Mouse (Mus musculus) embryonic stem cell, embryonic (primary cell): ENCODE results near the gene Ccrl2.

Experiments
- CTCF ChIA-PET, 4 experiments: fragments of 300-600 bp in 2 of 4; fragments of 350-600 bp in 2 of 4; sonication (Branson Sonifier 250); formaldehyde crosslinking; loops; one replicate each; lab custom pipeline; 2022; ENCODE audit warnings: inconsistent platforms in 2 of 4; lab: Charles Lee
- POLR2A ChIA-PET, 4 experiments: fragments of 300-600 bp in 2 of 4; fragments of 350-600 bp in 2 of 4; sonication (Branson Sonifier 250); formaldehyde crosslinking; loops; one replicate each; lab custom pipeline; 2022; ENCODE audit warnings: antibody characterized with exemption in 4 of 4, inconsistent platforms in 1 of 4; lab: Charles Lee

The Ccrl2 gene

DNA sequence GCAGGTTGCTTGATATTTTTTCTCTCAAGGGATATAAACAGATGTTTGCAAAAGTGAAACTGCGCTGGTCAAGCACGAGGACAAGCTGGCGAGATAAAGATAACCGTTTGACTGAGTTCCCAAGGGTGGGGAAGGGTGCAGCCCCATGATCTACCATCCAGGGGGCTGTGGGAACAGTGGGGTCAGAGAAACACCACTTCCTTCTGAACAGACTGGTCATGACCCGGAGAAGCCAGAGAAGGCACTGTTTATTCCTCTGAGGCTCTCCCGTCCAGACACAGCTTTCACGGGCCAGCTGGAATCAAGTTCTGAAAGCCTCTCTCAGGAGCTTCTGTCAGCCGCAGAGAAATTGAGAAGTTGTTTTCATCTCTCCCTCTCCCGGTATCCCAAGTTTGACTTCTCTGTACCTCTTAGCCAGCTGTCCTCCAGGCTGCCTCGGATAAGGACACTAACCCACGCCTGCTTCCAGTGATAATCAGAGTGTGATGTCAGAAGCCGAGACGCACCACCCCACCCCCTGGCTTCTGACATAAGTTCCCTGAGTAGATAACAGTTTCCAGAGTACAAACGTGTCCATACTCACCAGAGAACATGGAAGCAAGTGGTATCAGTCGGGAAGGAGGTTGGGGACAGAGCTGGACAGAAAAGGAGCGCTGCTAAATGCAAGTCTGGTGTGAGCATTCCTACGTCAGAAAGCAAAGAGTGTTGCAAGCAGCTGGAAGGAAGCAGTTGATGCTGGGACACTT lies at the start of gene Ccrl2:
TSS of gene Ccrl2 (minus strand) at position 722 of the 746 bp plus-strand sequence.
- CTCF ChIA-PET: interaction anchor here in 3 of 4 experiments (0.6 to 1.4 kb wide), 5 partner anchors 36 to 176 kb away, joined by 3 to 5 read pairs (median 3); no protein-coding TSS in a partner anchor
- POLR2A ChIA-PET: interaction anchor here in 3 of 4 experiments (0.5 to 1.1 kb wide), 3 partner anchors 13 to 272 kb away, joined by 3 read pairs; no protein-coding TSS in a partner anchor

DNA sequence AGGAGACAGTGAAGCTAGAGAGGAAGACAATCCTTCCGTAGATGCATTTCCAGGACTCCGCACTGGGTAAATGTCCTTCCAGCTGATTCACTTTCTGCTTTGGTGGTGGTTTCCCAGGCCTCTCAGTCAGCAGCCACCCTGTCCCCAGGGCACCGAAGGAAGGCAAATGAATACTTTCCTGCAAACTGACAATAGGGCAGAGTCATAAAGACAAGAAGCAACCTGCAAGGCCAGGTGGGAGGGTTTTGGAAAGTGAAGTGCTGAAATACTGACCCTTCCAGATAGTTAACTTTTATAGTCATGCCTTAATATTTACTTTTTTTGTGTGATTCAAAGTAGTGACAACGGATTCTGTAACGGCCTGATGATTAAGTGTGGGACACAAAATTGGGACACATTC lies 46.6 kb upstream of the Ccrl2 start:
- CTCF ChIA-PET: no interaction called here

DNA sequence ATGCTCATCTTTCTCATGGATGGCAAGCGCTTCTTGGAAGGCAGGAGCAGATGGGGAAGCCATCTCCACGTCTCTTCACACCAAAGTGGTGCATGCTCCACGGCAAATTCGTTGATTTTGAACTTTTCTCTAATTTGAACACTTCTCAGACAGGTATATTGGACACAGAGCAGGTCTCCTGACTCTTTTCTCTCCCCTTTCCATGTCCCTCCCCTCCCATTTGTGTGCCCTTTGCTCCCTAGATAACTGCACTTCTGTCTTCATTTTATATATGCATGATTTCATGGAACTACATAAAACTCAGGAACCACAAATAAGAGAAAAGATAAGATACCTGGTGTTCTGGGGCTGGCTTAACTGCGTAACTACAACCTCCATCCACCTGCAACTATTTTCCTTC lies 46.0 kb upstream of the Ccrl2 start:
- ChIA-PET CTCF (interaction anchor here in 1 of 4 experiments (1.3 kb wide), 1 partner anchor 10 kb away, joined by 4 read pairs; no protein-coding TSS in a partner anchor), POLR2A (interaction anchor here in 1 of 4 experiments (1.4 kb wide), 1 partner anchor 15 kb away, joined by 4 read pairs; no protein-coding TSS in a partner anchor)

More for the DNA sequence above, 46.6 kb upstream of the Ccrl2 start:
- POLR2A ChIA-PET: interaction anchor here in 1 of 4 experiments (1.0 kb wide), 1 partner anchor 83 kb away, joined by 3 read pairs; no protein-coding TSS in a partner anchor

DNA sequence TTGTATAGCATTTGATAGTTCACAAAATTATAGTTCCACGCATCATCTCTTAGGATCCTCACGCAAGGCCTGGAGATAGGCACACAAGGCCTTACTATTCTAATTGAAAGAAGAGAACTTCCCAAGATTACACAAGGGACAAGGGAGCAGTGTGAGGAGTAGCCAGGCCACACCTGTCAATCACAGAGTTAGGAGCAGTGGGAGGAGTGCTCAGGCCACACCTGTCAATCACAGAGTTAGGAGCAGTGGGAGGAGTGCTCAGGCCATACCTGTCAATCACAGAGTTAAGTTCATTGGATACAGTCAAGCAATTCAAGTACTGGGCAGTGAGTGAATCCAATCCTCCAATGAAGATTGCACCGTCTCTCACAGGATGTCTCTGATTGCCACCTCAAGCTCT lies 43.1 kb upstream of the Ccrl2 start:
- ChIA-PET POLR2A (interaction anchor here in 2 of 4 experiments (0.6 to 2.0 kb wide), 3 partner anchors 8 to 473 kb away, joined by 3 to 4 read pairs (median 3); no protein-coding TSS in a partner anchor), CTCF (interaction anchor here in 1 of 4 experiments (0.5 to 1.4 kb wide), 2 partner anchors 42 to 190 kb away, joined by 3 read pairs; no protein-coding TSS in a partner anchor)

DNA sequence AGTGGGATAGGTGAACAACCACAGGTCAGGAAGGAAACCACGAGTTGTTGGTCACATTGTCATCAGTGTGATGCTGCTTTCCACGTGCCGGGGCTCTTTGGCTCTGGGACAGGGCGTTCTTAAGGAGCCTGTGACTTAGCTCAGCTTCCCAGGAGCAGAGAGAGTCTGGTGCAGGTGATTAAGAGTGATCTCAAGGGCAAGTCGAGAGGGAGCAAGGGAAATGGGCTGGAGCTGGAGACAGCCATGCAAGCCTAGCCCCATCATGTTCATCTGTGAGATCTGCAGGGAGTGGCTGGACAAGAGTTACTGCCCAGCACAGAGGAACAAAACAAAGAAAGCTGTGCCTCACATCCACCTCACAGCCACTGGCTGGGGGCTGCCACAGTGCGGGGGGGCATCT lies 40.2 kb upstream of the Ccrl2 start:
- POLR2A ChIA-PET: interaction anchor here in 1 of 4 experiments (0.6 kb wide), 1 partner anchor 281 kb away, joined by 3 read pairs; no protein-coding TSS in a partner anchor
- CTCF ChIA-PET: interaction anchor here in 1 of 4 experiments (1.3 kb wide), 1 partner anchor 175 kb away, joined by 3 read pairs; no protein-coding TSS in a partner anchor

GRCm38 (mm10) chr9:111096419-111097326 lies 39.4 kb upstream of the Ccrl2 start:
- CTCF ChIA-PET: interaction anchor here in 1 of 4 experiments (1.3 kb wide), 1 partner anchor 174 kb away, joined by 3 read pairs; no protein-coding TSS in a partner anchor
- POLR2A ChIA-PET: interaction anchor here in 1 of 4 experiments (0.6 kb wide), 1 partner anchor 280 kb away, joined by 3 read pairs; no protein-coding TSS in a partner anchor

- POLR2A ChIA-PET: no interaction called here
- CTCF ChIA-PET: interaction anchor here in 1 of 4 experiments (0.6 kb wide), 1 partner anchor 20 kb away, joined by 5 read pairs; no protein-coding TSS in a partner anchor
Measured at GRCm38 (mm10) chr9:111095710-111096109, 38.4 kb upstream of the Ccrl2 start.

- ChIA-PET POLR2A (no interaction called here), CTCF (no interaction called here)
Measured at GRCm38 (mm10) chr9:111094626-111095025, 37.3 kb upstream of the Ccrl2 start.

GRCm38 (mm10) chr9:111093094-111093493 lies 35.8 kb upstream of the Ccrl2 start:
- CTCF ChIA-PET: interaction anchor here (0.5 to 1.7 kb wide), 34 partner anchors 9 to 248 kb away, joined by 3 to 12 read pairs (median 4); partner anchors contain the start of genes Trank1 (in 2 of the 4), Ccrl2 (in 1 of the 4), Epm2aip1 (in 1 of the 4) and Mlh1 (in 1 of the 4)

GRCm38 (mm10) chr9:111092657-111093056 lies 35.3 kb upstream of the Ccrl2 start:
- POLR2A ChIA-PET: interaction anchor here in 2 of 4 experiments (0.7 to 2.2 kb wide), 9 partner anchors 9 to 197 kb away, joined by 3 to 9 read pairs (median 4); partner anchors contain the start of genes Epm2aip1 (in 1 of the 2) and Mlh1 (in 1 of the 2)
- CTCF ChIA-PET: interaction anchor here (0.8 to 1.7 kb wide), 28 partner anchors 10 to 248 kb away, joined by 3 to 12 read pairs (median 4); partner anchors contain the start of genes Ccrl2 (in 1 of the 4), Epm2aip1 (in 1 of the 4), Mlh1 (in 1 of the 4) and Trank1 (in 1 of the 4)

More at GRCm38 (mm10) chr9:111093094-111093493, 35.8 kb upstream of the Ccrl2 start:
- POLR2A ChIA-PET: interaction anchor here in 3 of 4 experiments (0.7 to 2.2 kb wide), 11 partner anchors 8 to 197 kb away, joined by 3 to 9 read pairs (median 4); partner anchors contain the start of genes Epm2aip1 (in 1 of the 3) and Mlh1 (in 1 of the 3)

- POLR2A ChIA-PET: interaction anchor here in 2 of 4 experiments (0.6 to 2.6 kb wide), 5 partner anchors 11 to 681 kb away, joined by 3 to 8 read pairs (median 4); partner anchors contain the start of gene Ptpn23 (in 1 of the 2)
Measured at GRCm38 (mm10) chr9:111088886-111089285, 31.6 kb upstream of the Ccrl2 start.

DNA sequence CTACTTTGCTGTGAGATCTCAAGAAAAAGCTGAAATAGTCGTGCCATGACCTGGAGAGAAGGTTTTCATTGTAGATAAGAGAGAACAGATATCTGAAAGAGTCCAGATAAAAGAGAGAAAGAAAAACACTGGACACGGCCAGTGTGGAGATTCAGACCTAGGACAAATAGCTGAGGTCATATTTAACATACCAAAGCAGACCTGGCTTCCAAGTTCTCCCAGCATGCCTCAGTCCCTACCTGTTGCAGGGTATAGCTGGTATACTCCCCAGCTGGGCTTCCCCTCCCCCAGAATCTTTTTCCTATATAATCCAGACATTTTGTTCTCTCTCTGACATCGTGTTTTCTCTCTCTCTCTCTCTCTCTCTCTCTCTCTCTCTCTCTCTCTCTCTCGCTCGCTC lies 30.6 kb upstream of the Ccrl2 start:
- POLR2A ChIA-PET: interaction anchor here in 3 of 4 experiments (0.6 to 2.6 kb wide), 3 partner anchors 31 to 184 kb away, joined by 5 to 7 read pairs (median 7); partner anchors contain the start of genes Epm2aip1 (in 2 of the 3) and Mlh1 (in 2 of the 3)
- CTCF ChIA-PET: interaction anchor here in 2 of 4 experiments (0.6 to 0.8 kb wide), 2 partner anchors 165 to 305 kb away, joined by 3 read pairs; no protein-coding TSS in a partner anchor

More at GRCm38 (mm10) chr9:111088886-111089285, 31.6 kb upstream of the Ccrl2 start:
- CTCF ChIA-PET: no interaction called here

DNA sequence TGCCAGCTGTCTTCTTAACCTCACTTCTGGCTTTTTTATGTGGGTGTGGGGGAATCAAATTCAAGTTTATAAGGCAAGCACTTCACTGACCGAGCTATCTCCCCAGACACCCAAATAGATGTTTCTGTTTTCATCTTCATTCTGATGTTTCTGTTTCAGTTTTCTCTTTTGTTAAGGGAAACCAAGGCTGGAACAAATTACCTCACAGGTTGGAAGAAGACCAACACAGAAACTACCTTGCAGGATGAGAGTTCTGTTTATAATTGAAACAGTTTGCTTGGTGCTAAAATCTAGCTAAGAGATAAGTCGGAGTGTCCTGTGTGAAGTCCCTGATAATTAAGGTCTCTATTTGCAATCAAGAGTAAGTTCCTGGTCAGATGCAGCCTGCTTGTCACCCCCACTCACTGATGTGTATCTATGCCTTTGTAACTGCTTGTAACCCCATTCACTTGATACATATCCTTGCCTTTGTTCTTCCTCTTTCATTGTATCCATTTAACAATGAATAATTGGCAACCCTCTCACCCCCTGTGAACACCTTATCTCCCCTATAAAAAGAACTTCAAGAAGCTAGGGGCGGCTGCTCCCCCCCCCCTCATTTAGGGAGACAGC lies 29.8 kb upstream of the Ccrl2 start:
- CTCF ChIA-PET: interaction anchor here in 3 of 4 experiments (0.6 to 2.1 kb wide), 5 partner anchors 56 to 1702 kb away, joined by 3 to 5 read pairs (median 3); no protein-coding TSS in a partner anchor
- POLR2A ChIA-PET: interaction anchor here in 2 of 4 experiments (0.6 to 2.6 kb wide), 3 partner anchors 32 to 185 kb away, joined by 3 to 7 read pairs (median 7); partner anchors contain the start of genes Epm2aip1 (in 1 of the 2), Mlh1 (in 1 of the 2) and Tdgf1 (in 1 of the 2)

DNA sequence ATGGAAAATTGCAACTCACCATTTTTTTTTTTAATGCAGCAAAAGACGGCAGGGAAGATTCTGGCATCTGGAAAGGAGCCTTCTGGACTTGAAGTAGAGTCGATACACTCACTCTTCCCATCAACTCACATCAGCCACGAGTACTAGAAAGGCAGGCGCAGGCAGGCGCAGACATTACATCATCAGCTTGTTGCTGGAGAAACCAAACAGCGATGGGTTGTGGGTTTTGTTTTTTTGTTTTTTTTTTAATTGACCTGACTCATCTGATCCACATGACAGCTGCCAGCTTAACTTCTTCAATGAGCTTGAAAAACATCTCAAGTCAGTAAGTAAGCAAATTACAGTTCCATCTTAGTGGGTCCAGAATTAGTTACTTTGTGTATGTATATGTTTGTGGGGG lies 28.8 kb upstream of the Ccrl2 start:
- CTCF ChIA-PET: interaction anchor here in 3 of 4 experiments (0.6 to 2.1 kb wide), 4 partner anchors 9 to 466 kb away, joined by 3 to 5 read pairs (median 3); no protein-coding TSS in a partner anchor
- POLR2A ChIA-PET: interaction anchor here in 2 of 4 experiments (0.6 to 0.8 kb wide), 4 partner anchors 33 to 235 kb away, joined by 3 to 4 read pairs (median 4); no protein-coding TSS in a partner anchor

DNA sequence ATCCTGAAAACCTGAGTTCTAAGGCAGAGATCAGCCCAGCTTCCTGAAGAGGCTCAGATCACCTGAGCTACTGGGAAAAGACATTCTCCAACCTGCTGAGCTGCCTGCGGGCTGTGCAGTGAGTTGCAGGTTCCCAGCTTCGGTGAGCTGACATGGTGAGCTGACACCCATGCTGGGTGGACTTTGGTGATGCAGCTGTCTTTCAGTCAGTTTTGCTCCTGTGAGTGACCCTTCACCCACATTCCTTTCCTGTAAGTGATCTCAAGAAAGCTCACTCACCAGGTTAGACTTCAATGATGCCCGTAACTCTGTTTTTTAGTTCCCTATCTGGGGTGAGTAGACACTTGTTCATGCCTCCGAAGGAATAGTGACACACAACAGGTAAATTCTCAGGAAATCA lies 28.0 kb upstream of the Ccrl2 start:
- ChIA-PET CTCF (interaction anchor here in 3 of 4 experiments (0.5 to 2.1 kb wide), 5 partner anchors 8 to 465 kb away, joined by 3 to 5 read pairs (median 3); no protein-coding TSS in a partner anchor), POLR2A (interaction anchor here in 2 of 4 experiments (0.7 to 1.1 kb wide), 2 partner anchors 11 to 139 kb away, joined by 3 to 4 read pairs; no protein-coding TSS in a partner anchor)

DNA sequence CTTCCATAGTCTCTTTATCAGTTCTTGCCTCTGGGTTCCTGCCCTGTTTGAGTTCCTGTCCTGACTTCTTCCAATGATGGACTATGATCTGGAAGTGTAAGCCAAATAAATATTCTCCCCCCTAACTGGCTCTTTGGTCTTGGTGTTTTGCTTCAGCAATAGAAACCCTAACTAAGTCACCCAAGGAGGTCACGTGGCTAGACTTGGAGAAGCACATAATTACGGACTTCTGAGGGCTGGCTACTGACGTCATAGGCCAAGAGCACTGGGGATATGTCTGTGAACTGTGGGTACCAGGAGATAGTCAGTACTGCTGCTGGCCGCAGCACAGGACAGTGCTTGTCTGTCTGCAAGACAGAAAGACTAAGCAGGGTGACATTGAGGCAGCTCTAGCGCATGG lies 24.4 kb upstream of the Ccrl2 start:
- CTCF ChIA-PET: interaction anchor here in 2 of 4 experiments (1.1 to 2.3 kb wide), 3 partner anchors 8 to 87 kb away, joined by 3 to 7 read pairs (median 6); no protein-coding TSS in a partner anchor
- POLR2A ChIA-PET: interaction anchor here in 2 of 4 experiments (1.0 to 1.1 kb wide), 2 partner anchors 11 to 24 kb away, joined by 3 read pairs; partner anchors contain the start of gene Ccrl2 (in 1 of the 2)
